Mouse (Mus musculus): ENCODE measurements around the gene Nupl1.

DNA sequence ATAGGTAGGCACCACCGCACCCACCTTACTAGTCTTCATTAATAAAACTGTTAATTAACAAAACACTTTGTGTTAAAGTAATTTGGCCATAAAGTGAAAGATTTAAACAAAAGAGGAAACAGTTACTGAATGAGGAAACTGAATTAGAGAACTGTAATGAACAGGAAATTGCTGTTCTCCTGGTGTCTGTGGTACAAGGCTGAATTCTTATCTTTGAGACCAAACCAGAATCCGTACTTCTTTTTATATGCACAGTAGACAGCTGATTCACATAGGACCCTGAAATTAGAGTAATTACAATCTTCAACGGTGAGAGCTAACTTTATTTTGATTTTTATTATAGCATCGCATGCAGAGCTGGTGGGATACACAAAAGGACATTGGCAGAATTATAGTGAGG lies 39.1 kb upstream of the Nupl1 start:
- TF ChIP-seq CTCF (IDR thresholded peaks at IDR 0.05; ENCODE audit: insufficient read depth, low read length) = no peak
- no peak for TF ChIP-seq POLR2A (IDR thresholded peaks at IDR 0.05; ENCODE audit: borderline replicate concordance, extremely low read depth, low read depth, low read length)

Measured in lung, adult 2 months (tissue).